19 mouse cellular contexts compared by ENCODE assay signal in genomic region chr3:152792601-152793000, GRCm38 (mm10).
DNase-seq lines count a peak whose midpoint lies in the region; ATAC-seq lines count a peak whose summit lies in the region.
"Had no signal": no experiment of that assay in that cellular context is flagged by ENCODE, and none has a peak within 500 bp of the region (broad histone marks: within the 10 kb centered on the region; RNA-seq: fewer than 3 reads in every experiment).

No protein-coding gene starts in this region.

- WGBS in limb, embryonic 13.5 days, result 78% methylated on average over 5 of the region's 5 CpGs
- WGBS in limb, embryonic 10.5 days, result 92% methylated on average over 5 of the region's 5 CpGs

- no peaks in the 10 kb centered on the region for H3K27me3 ChIP-seq in limb, embryonic 13.5 days
- no peaks in the 10 kb centered on the region for H3K27me3 ChIP-seq in limb, embryonic 10.5 days (ENCODE audit: low read depth, poor library complexity, severe bottlenecking)
- H3K27me3 ChIP-seq: embryonic facial prominence, embryonic 12.5 days; heart, embryonic 13.5 days; neural tube, embryonic 12.5 days; Patski had no signal

- ATAC-seq in frontal cortex, adult (ENCODE audit: low TSS enrichment), result peak; percentile 49; the same call in 1 of the 2 replicates
- ATAC-seq in limb, embryonic 13.5 days (ENCODE audit: low FRiP score, low read depth), result 0 out of 2 replicates have a peak, but pooled peaks have one; percentile 5
- ATAC-seq: Patski had no signal

- no peak overlapping the region for H3K4me2 ChIP-seq in limb, embryonic 13.5 days (replicated peaks)
- H3K4me2 ChIP-seq: embryonic facial prominence, embryonic 12.5 days; heart, embryonic 13.5 days; midbrain, embryonic 11.5 days; neural tube, embryonic 12.5 days had no signal

- H3K9ac ChIP-seq in limb, embryonic 13.5 days, result no peak overlapping the region
- H3K9ac ChIP-seq: embryonic facial prominence, embryonic 12.5 days; heart, embryonic 13.5 days; neural tube, embryonic 12.5 days had no signal

- H3K4me3 ChIP-seq in limb, embryonic 13.5 days, result no peak overlapping the region
- no peak overlapping the region for H3K4me3 ChIP-seq in limb, embryonic 10.5 days
- H3K4me3 ChIP-seq: embryonic facial prominence, embryonic 12.5 days; forebrain, embryonic 10.5 days; heart, embryonic 13.5 days; hindbrain, embryonic 10.5 days; neural tube, embryonic 12.5 days had no signal

- H3K27ac ChIP-seq in limb, embryonic 13.5 days, result no peak overlapping the region
- no peak overlapping the region for H3K27ac ChIP-seq in limb, embryonic 10.5 days
- H3K27ac ChIP-seq: embryonic facial prominence, embryonic 12.5 days; forebrain, embryonic 10.5 days; heart, embryonic 13.5 days; hindbrain, embryonic 10.5 days; neural tube, embryonic 12.5 days had no signal

- H3K9me3 ChIP-seq in limb, embryonic 13.5 days, result no peaks in the 10 kb centered on the region
- no peaks in the 10 kb centered on the region for H3K9me3 ChIP-seq in limb, embryonic 10.5 days (replicated peaks)
- H3K9me3 ChIP-seq: forebrain, embryonic 10.5 days; hindbrain, embryonic 10.5 days; neural tube, embryonic 12.5 days had no signal

- no peaks in the 10 kb centered on the region for H3K4me1 ChIP-seq in limb, embryonic 13.5 days
- H3K4me1 ChIP-seq in limb, embryonic 10.5 days, result peaks cover 10% of the 10 kb centered on the region
- H3K4me1 ChIP-seq: embryonic facial prominence, embryonic 12.5 days; neural tube, embryonic 12.5 days had no signal

- DNase-seq in frontal cortex, postnatal 25 days (ENCODE audit: low spot score in 2 of 2), result no peak
- no peak for DNase-seq in limb, embryonic 10.5 days (ENCODE audit: low spot score)
- DNase-seq in induced T-regulatory cell, adult 2 months (ENCODE audit: low read depth), result peak; percentile 15
- DNase-seq in heart, postnatal 4 days, result no peak
- no peak for DNase-seq in adrenal gland, postnatal 14 days
- DNase-seq: B cell, adult 2 months; liver; lung, adult 2 months; lung, postnatal 36 days; right cerebral cortex, postnatal 14 days had no signal

- peaks cover 26% of the 10 kb centered on the region for H3K36me3 ChIP-seq in limb, embryonic 13.5 days
- peaks cover 6% of the 10 kb centered on the region for H3K36me3 ChIP-seq in limb, embryonic 10.5 days
